Mouse (Mus musculus): ENCODE results near the gene Foxf1.

Foxf1 gene

GRCm38 (mm10) chr8:121082218-121083092, 1.7 kb upstream of the Foxf1 start:
- DNase-seq (ENCODE audit: low spot score in 2 of 2), result no peak

GRCm38 (mm10) chr8:121083093-121083935, 872 bp upstream of the Foxf1 start:
- DNase-seq (ENCODE audit: low spot score in 2 of 2), result no peak

- no peak for DNase-seq (ENCODE audit: low spot score in 2 of 2)
Observed at GRCm38 (mm10) chr8:121083936-121084209, 313 bp upstream of the Foxf1 start.

- DNase-seq (ENCODE audit: low spot score in 2 of 2), result no peak
Observed at GRCm38 (mm10) chr8:121085011-121085410, 825 bp downstream of the Foxf1 start.

- DNase-seq (ENCODE audit: low spot score in 2 of 2), result no peak
Observed at GRCm38 (mm10) chr8:121085561-121085960, 1.4 kb downstream of the Foxf1 start.

- no peak for DNase-seq (ENCODE audit: low spot score in 2 of 2)
Observed at GRCm38 (mm10) chr8:121086004-121086900, 2.1 kb downstream of the Foxf1 start.

- no peak for DNase-seq (ENCODE audit: low spot score in 2 of 2)
Observed at GRCm38 (mm10) chr8:121088281-121088680, 4.1 kb downstream of the Foxf1 start.

GRCm38 (mm10) chr8:121088871-121089630, 4.9 kb downstream of the Foxf1 start:
- no peak for DNase-seq (ENCODE audit: low spot score in 2 of 2)

- DNase-seq (ENCODE audit: low spot score in 2 of 2), result no peak
Observed at GRCm38 (mm10) chr8:121089631-121090380, 5.6 kb downstream of the Foxf1 start.

GRCm38 (mm10) chr8:121090716-121091115, 6.5 kb downstream of the Foxf1 start:
- DNase-seq (ENCODE audit: low spot score in 2 of 2), result no peak

- no peak for DNase-seq (ENCODE audit: low spot score in 2 of 2)
Observed at GRCm38 (mm10) chr8:121092141-121092540, 8.0 kb downstream of the Foxf1 start.

GRCm38 (mm10) chr8:121092627-121093026, 8.4 kb downstream of the Foxf1 start:
- DNase-seq (ENCODE audit: low spot score in 2 of 2), result peak; percentile 51 to 52

GRCm38 (mm10) chr8:121093496-121093895, 9.3 kb downstream of the Foxf1 start:
- DNase-seq (ENCODE audit: low spot score in 2 of 2), result no peak

- DNase-seq (ENCODE audit: low spot score in 2 of 2), result peak in 1 of 2 experiments; percentile 44
Observed at GRCm38 (mm10) chr8:121104049-121104818, 20.0 kb downstream of the Foxf1 start.

- DNase-seq (ENCODE audit: low spot score in 2 of 2), result peak; percentile 98
Observed at GRCm38 (mm10) chr8:121107668-121108656, 23.8 kb downstream of the Foxf1 start, which contains the start of gene Mthfsd. TSS of gene Mthfsd (minus strand) at chr8:121108392.

- DNase-seq (ENCODE audit: low spot score in 2 of 2), result no peak
Observed at GRCm38 (mm10) chr8:121108657-121109056, 24.5 kb downstream of the Foxf1 start.

- DNase-seq (ENCODE audit: low spot score in 2 of 2), result no peak
Observed at GRCm38 (mm10) chr8:121111145-121111907, 27.1 kb downstream of the Foxf1 start.

Data from right cerebral cortex, postnatal 36 days (tissue).